Mouse (Mus musculus) lung, postnatal 10 days (tissue): ENCODE data around the gene Clpx.

Experiments used
- DNase-seq: peaks from one replicate; pipeline ENCODE4 v3.0.0; 2021

Gene Clpx

GRCm38 (mm10) chr9:65292421-65292820, 1.6 kb upstream of the Clpx start:
- DNase-seq = no peak

GRCm38 (mm10) chr9:65293119-65293518, 941 bp upstream of the Clpx start:
- no peak for DNase-seq

GRCm38 (mm10) chr9:65293580-65293972, 484 bp upstream of the Clpx start:
- peak; percentile 9 for DNase-seq

GRCm38 (mm10) chr9:65294716-65295378, 787 bp downstream of the Clpx start:
- DNase-seq = peak; percentile 18

GRCm38 (mm10) chr9:65297056-65297455, 3.0 kb downstream of the Clpx start:
- DNase-seq = no peak

GRCm38 (mm10) chr9:65298761-65299160, 4.7 kb downstream of the Clpx start:
- DNase-seq = no peak

GRCm38 (mm10) chr9:65299650-65300049, 5.6 kb downstream of the Clpx start:
- no peak for DNase-seq

GRCm38 (mm10) chr9:65302327-65302983, 8.4 kb downstream of the Clpx start:
- no peak for DNase-seq

GRCm38 (mm10) chr9:65303586-65303985, 9.5 kb downstream of the Clpx start:
- DNase-seq = no peak

GRCm38 (mm10) chr9:65304300-65304699, 10.2 kb downstream of the Clpx start:
- DNase-seq = no peak

GRCm38 (mm10) chr9:65306672-65307071, 12.6 kb downstream of the Clpx start:
- no peak for DNase-seq

- no peak for DNase-seq
These were observed 14.0 kb downstream of the Clpx start for GRCm38 (mm10) chr9:65308011-65308410.

GRCm38 (mm10) chr9:65312669-65313357, 18.8 kb downstream of the Clpx start:
- DNase-seq = no peak

GRCm38 (mm10) chr9:65313846-65314245, 19.8 kb downstream of the Clpx start:
- DNase-seq = no peak

GRCm38 (mm10) chr9:65322255-65322900, 28.3 kb downstream of the Clpx start:
- no peak for DNase-seq

GRCm38 (mm10) chr9:65325971-65326370, 31.9 kb downstream of the Clpx start:
- DNase-seq = no peak

GRCm38 (mm10) chr9:65327371-65327770, 33.3 kb downstream of the Clpx start:
- DNase-seq = no peak

GRCm38 (mm10) chr9:65333958-65334357, 39.9 kb downstream of the Clpx start:
- DNase-seq = no peak

- no peak for DNase-seq
These were observed 45.1 kb downstream of the Clpx start for GRCm38 (mm10) chr9:65339146-65339545.

- DNase-seq = no peak
These were observed 46.4 kb downstream of the Clpx start for GRCm38 (mm10) chr9:65340414-65340813.

GRCm38 (mm10) chr9:65345439-65345838, 51.4 kb downstream of the Clpx start:
- peak; percentile 22 for DNase-seq

- DNase-seq = peak; percentile 98
These were observed 51.9 kb downstream of the Clpx start, which contains the start of gene Pdcd7 for GRCm38 (mm10) chr9:65345854-65346475. TSS of gene Pdcd7 (plus strand) at chr9:65346104.
